Mouse (Mus musculus): ENCODE data around the gene Fhdc1.

Fhdc1 gene

GRCm38 (mm10) chr3:84431257-84431656 lies 49.0 kb downstream of the Fhdc1 start:
- DNase-seq = no peak

GRCm38 (mm10) chr3:84430152-84430551 lies 50.1 kb downstream of the Fhdc1 start:
- DNase-seq = no peak

GRCm38 (mm10) chr3:84428994-84429725 lies 51.1 kb downstream of the Fhdc1 start:
- DNase-seq = no peak

GRCm38 (mm10) chr3:84427779-84428178 lies 52.5 kb downstream of the Fhdc1 start:
- no peak for DNase-seq

GRCm38 (mm10) chr3:84422340-84422739 lies 57.9 kb downstream of the Fhdc1 start:
- no peak for DNase-seq

- DNase-seq = no peak
Measured at GRCm38 (mm10) chr3:84413868-84414267, 66.4 kb downstream of the Fhdc1 start.

- DNase-seq = no peak
Measured at GRCm38 (mm10) chr3:84412920-84413319, 67.3 kb downstream of the Fhdc1 start.

- no peak for DNase-seq
Measured at GRCm38 (mm10) chr3:84409474-84409862, 70.8 kb downstream of the Fhdc1 start.

- DNase-seq = no peak
Measured at GRCm38 (mm10) chr3:84408756-84409473, 71.3 kb downstream of the Fhdc1 start.

- DNase-seq = no peak
Measured at GRCm38 (mm10) chr3:84405523-84405922, 74.7 kb downstream of the Fhdc1 start.

GRCm38 (mm10) chr3:84403389-84403788 lies 76.8 kb downstream of the Fhdc1 start:
- DNase-seq = no peak

- no peak for DNase-seq
Measured at GRCm38 (mm10) chr3:84402716-84403115, 77.5 kb downstream of the Fhdc1 start.

GRCm38 (mm10) chr3:84397976-84398375 lies 82.3 kb downstream of the Fhdc1 start:
- DNase-seq = no peak

- no peak for DNase-seq
Measured at GRCm38 (mm10) chr3:84396240-84396639, 84.0 kb downstream of the Fhdc1 start.

- DNase-seq = no peak
Measured at GRCm38 (mm10) chr3:84395840-84396239, 84.4 kb downstream of the Fhdc1 start.

GRCm38 (mm10) chr3:84394841-84395447 lies 85.3 kb downstream of the Fhdc1 start:
- no peak for DNase-seq
